Mouse (Mus musculus) heart, embryonic 16.5 days (tissue): Measurements from ENCODE around the gene Slc12a7. TPM values are rescaled to one million over a fixed set of nuclear protein-coding genes. Genes with fewer than 3 reads are reported as not detected.

Source experiments
- ATAC-seq: fragments of 200-750 bp; cut with Nextera tagmentation; replicated peaks from 2 replicates; pipeline ENCODE4 v1.8.0; 2017; ENCODE audit warnings: moderate number of reproducible peaks; ENCODE audit not compliant: insufficient read depth, low FRiP score; ENCODE audit errors: extremely low read depth
- H3K27ac ChIP-seq: fragments of 300-500 bp; sonication (generic); 2 replicates; pipeline ENCODE4 v1.5.1; 2014; ENCODE audit warnings: mild to moderate bottlenecking, low read length, control low read depth, moderate library complexity
- H3K27me3 ChIP-seq: fragments of 300-500 bp; sonication (generic); 2 replicates; pipeline ENCODE4 v1.6.1; 2014; ENCODE audit warnings: low read length, mixed read lengths; ENCODE audit not compliant: control insufficient read depth, insufficient read depth
- H3K36me3 ChIP-seq: fragments of 300-500 bp; sonication (generic); 2 replicates; pipeline ENCODE4 v1.6.1; 2014; ENCODE audit not compliant: control insufficient read depth, insufficient read depth
- H3K4me1 ChIP-seq: fragments of 300-500 bp; sonication (generic); 2 replicates; pipeline ENCODE4 v1.6.1; 2014; ENCODE audit warnings: low read length, mixed read lengths; ENCODE audit not compliant: control insufficient read depth, insufficient read depth
- H3K4me2 ChIP-seq: fragments of 300-500 bp; sonication (generic); 2 replicates; pipeline ENCODE4 v1.6.1; 2014; ENCODE audit warnings: low read depth, mild to moderate bottlenecking, control low read depth, low read length
- H3K4me3 ChIP-seq: fragments of 300-500 bp; sonication (generic); 2 replicates; pipeline ENCODE4 v1.5.1; 2014; ENCODE audit warnings: mild to moderate bottlenecking, control low read depth, low read length
- H3K9ac ChIP-seq: fragments of 300-500 bp; sonication (generic); 2 replicates; pipeline ENCODE4 v1.6.1; 2014; ENCODE audit warnings: low read length, control low read depth
- H3K9me3 ChIP-seq: fragments of 300-500 bp; sonication (generic); replicated peaks from 2 replicates; pipeline ENCODE4 v1.6.1; 2016; ENCODE audit warnings: low read length; ENCODE audit not compliant: control insufficient read depth
- WGBS: fragments of 180-500 bp; shearing (Covaris S2); extraction: QIAGEN DNeasy Blood & Tissue Kit; methylation state at CpG from one replicate; pipeline ENCODE4 v1.1.7; 2014; 5-methylcytosine and 5-hydroxymethylcytosine counted together
- polyA plus RNA-seq: library from polyadenylated mRNA; unstranded; fragments of >200 nt; fragmentation: Nextera tagmentation; extraction: Ambion mirVana; gene quantifications from 2 replicates; pipeline ENCODE4 v1.2.1, GENCODE M21; 2015

The Slc12a7 gene
- polyA plus RNA-seq, 1 experiment from 2014 or later: 42.1 TPM

- peaks cover 3% of the 10 kb centered on the region; the same call in 1 of the 2 replicates for H3K9me3 ChIP-seq
- 88% methylated on average over 5 of the region's 5 CpGs for WGBS
- H3K4me1 ChIP-seq: no peaks in the 10 kb centered on the region
- H3K36me3 ChIP-seq: no peaks in the 10 kb centered on the region
- no peak for ATAC-seq
- H3K9ac ChIP-seq: no peak overlapping the region
- H3K27ac ChIP-seq: no peak overlapping the region
- no peaks in the 10 kb centered on the region; the same call in 1 of the 2 replicates for H3K27me3 ChIP-seq
- no peak overlapping the region for H3K4me2 ChIP-seq
- no peak overlapping the region for H3K4me3 ChIP-seq
These were observed 21.1 kb upstream of the Slc12a7 start for GRCm38 (mm10) chr13:73711803-73712202.

- Histone ChIP-seq H3K4me1 (no peaks in the 10 kb centered on the region), H3K9me3 (peaks cover 3% of the 10 kb centered on the region; the same call in 1 of the 2 replicates), H3K27me3 (no peaks in the 10 kb centered on the region; the same call in 1 of the 2 replicates), H3K4me3 (no peak overlapping the region), H3K27ac (no peak overlapping the region), H3K4me2 (no peak overlapping the region), H3K9ac (no peak overlapping the region), H3K36me3 (no peaks in the 10 kb centered on the region)
- ATAC-seq: no peak
- WGBS: 70% methylated on average over 3 of the region's 3 CpGs
These were observed 20.7 kb upstream of the Slc12a7 start for GRCm38 (mm10) chr13:73712228-73712627.

- no peak overlapping the region for H3K27ac ChIP-seq
- WGBS: 69% methylated on average over 4 of the region's 4 CpGs
- H3K4me2 ChIP-seq: no peak overlapping the region
These were observed 19.7 kb upstream of the Slc12a7 start for GRCm38 (mm10) chr13:73713204-73713603.

GRCm38 (mm10) chr13:73714020-73714419 lies 18.9 kb upstream of the Slc12a7 start:
- no peak for ATAC-seq
- H3K9ac ChIP-seq: no peak overlapping the region
- 48% methylated on average over 2 of the region's 2 CpGs for WGBS
- no peak overlapping the region for H3K27ac ChIP-seq
- no peaks in the 10 kb centered on the region; the same call in 1 of the 2 replicates for H3K27me3 ChIP-seq
- no peak overlapping the region for H3K4me2 ChIP-seq
- no peaks in the 10 kb centered on the region for H3K4me1 ChIP-seq
- no peaks in the 10 kb centered on the region for H3K9me3 ChIP-seq
- no peaks in the 10 kb centered on the region for H3K36me3 ChIP-seq
- H3K4me3 ChIP-seq: no peak overlapping the region

More at GRCm38 (mm10) chr13:73713204-73713603, 19.7 kb upstream of the Slc12a7 start:
- no peaks in the 10 kb centered on the region for H3K36me3 ChIP-seq
- no peaks in the 10 kb centered on the region; the same call in 1 of the 2 replicates for H3K27me3 ChIP-seq
- no peaks in the 10 kb centered on the region for H3K9me3 ChIP-seq
- H3K4me1 ChIP-seq: no peaks in the 10 kb centered on the region
- ATAC-seq: no peak
- H3K4me3 ChIP-seq: no peak overlapping the region
- H3K9ac ChIP-seq: no peak overlapping the region

- Histone ChIP-seq H3K4me1 (peaks cover 8% of the 10 kb centered on the region; the same call in 1 of the 2 replicates), H3K9ac (no peak overlapping the region), H3K4me3 (no peak overlapping the region), H3K36me3 (no peaks in the 10 kb centered on the region), H3K4me2 (no peak overlapping the region), H3K27ac (no peak overlapping the region), H3K9me3 (no peaks in the 10 kb centered on the region), H3K27me3 (no peaks in the 10 kb centered on the region; the same call in 1 of the 2 replicates)
- no peak for ATAC-seq
- WGBS: 4% methylated on average over 2 of the region's 2 CpGs
These were observed 14.7 kb upstream of the Slc12a7 start for GRCm38 (mm10) chr13:73718225-73718624.

- no peaks in the 10 kb centered on the region for H3K36me3 ChIP-seq
- ATAC-seq: no peak
- H3K27me3 ChIP-seq: no peaks in the 10 kb centered on the region; the same call in 1 of the 2 replicates
- H3K9ac ChIP-seq: no peak overlapping the region
- peaks cover 8% of the 10 kb centered on the region; the same call in 1 of the 2 replicates for H3K4me1 ChIP-seq
- no peak overlapping the region for H3K27ac ChIP-seq
- no peak overlapping the region for H3K4me2 ChIP-seq
- H3K4me3 ChIP-seq: no peak overlapping the region
- WGBS: 83% methylated on average over 4 of the region's 4 CpGs
- H3K9me3 ChIP-seq: no peaks in the 10 kb centered on the region
These were observed 12.7 kb upstream of the Slc12a7 start for GRCm38 (mm10) chr13:73720241-73720640.

- no peak for ATAC-seq
These were observed 9.7 kb upstream of the Slc12a7 start for GRCm38 (mm10) chr13:73723081-73723668.

GRCm38 (mm10) chr13:73725315-73725714 lies 7.6 kb upstream of the Slc12a7 start:
- H3K27me3 ChIP-seq: no peaks in the 10 kb centered on the region
- no peak overlapping the region for H3K4me3 ChIP-seq
- H3K9ac ChIP-seq: no peak overlapping the region
- WGBS: 52% methylated on average over 5 of the region's 5 CpGs
- H3K4me1 ChIP-seq: peaks cover 10% of the 10 kb centered on the region
- H3K9me3 ChIP-seq: no peaks in the 10 kb centered on the region
- H3K27ac ChIP-seq: no peak overlapping the region
- no peak overlapping the region for H3K4me2 ChIP-seq
- H3K36me3 ChIP-seq: no peaks in the 10 kb centered on the region
- ATAC-seq: no peak

More at GRCm38 (mm10) chr13:73723081-73723668, 9.7 kb upstream of the Slc12a7 start:
- no peak overlapping the region for H3K4me3 ChIP-seq
- no peak overlapping the region for H3K4me2 ChIP-seq
- no peak overlapping the region for H3K27ac ChIP-seq
- H3K9ac ChIP-seq: no peak overlapping the region
- no peaks in the 10 kb centered on the region for H3K36me3 ChIP-seq
- no peaks in the 10 kb centered on the region for H3K9me3 ChIP-seq
- WGBS: 35% methylated on average over 8 of the region's 8 CpGs
- no peaks in the 10 kb centered on the region for H3K27me3 ChIP-seq
- H3K4me1 ChIP-seq: peaks cover 8% of the 10 kb centered on the region; the same call in 1 of the 2 replicates

GRCm38 (mm10) chr13:73727621-73728025 lies 5.3 kb upstream of the Slc12a7 start:
- Histone ChIP-seq H3K36me3 (no peaks in the 10 kb centered on the region), H3K9ac (no peak overlapping the region), H3K27me3 (no peaks in the 10 kb centered on the region), H3K4me1 (peaks cover 10% of the 10 kb centered on the region), H3K4me2 (no peak overlapping the region), H3K4me3 (no peak overlapping the region), H3K9me3 (no peaks in the 10 kb centered on the region), H3K27ac (no peak overlapping the region)
- WGBS: 57% methylated on average over 2 of the region's 2 CpGs
- no peak for ATAC-seq
